Mouse (Mus musculus): ENCODE results near the gene Gpc6. TPM values are rescaled to one million over a fixed set of nuclear protein-coding genes. Genes with fewer than 3 reads are reported as not detected.

Gene Gpc6
- total and polyA plus RNA-seq, 3 experiments = not detected

- no peaks in the 10 kb centered on the region for H3K79me2 ChIP-seq (replicated peaks; ENCODE audit: control insufficient read depth, extremely low read depth, insufficient read depth, poor library complexity, severe bottlenecking)
- no peak overlapping the region for H3K4me3 ChIP-seq (replicated peaks in 1 of 3; ENCODE audit: low read depth in 2 of 3, low read length in 2 of 3, poor library complexity in 1 of 3)
- no peaks in the 10 kb centered on the region for H3K27me3 ChIP-seq (replicated peaks)
- DNase-seq (ENCODE audit: extremely low read depth) = no peak
- in situ Hi-C loops (cut with MboI; ENCODE audit: low pct_ligation_motif_present, low pct_unique_long_range_greater_than_20kb, low sequenced_read_pairs) (loop anchor here (25.0 kb wide), 1 partner anchor 356 kb away; no protein-coding TSS in a partner anchor), dilution Hi-C loops (cut with MboI; ENCODE audit: extremely low pct_ligation_motif_present, extremely low pct_unique_long_range_greater_than_20kb, low sequenced_read_pairs) (no loop called here)
- no peak overlapping the region for H3K4me2 ChIP-seq (ENCODE audit: insufficient read depth, low read depth, poor library complexity, severe bottlenecking)
- no peak overlapping the region for H3K27ac ChIP-seq (ENCODE audit: insufficient read depth, low read depth)
- H3K9ac ChIP-seq (ENCODE audit: insufficient read depth, low read depth) = no peak overlapping the region
- H3K9me3 ChIP-seq (replicated peaks; ENCODE audit: low read length) = peaks cover 5% of the 10 kb centered on the region
- peaks cover 8 to 40% of the 10 kb centered on the region in 2 experiments for H3K4me1 ChIP-seq (ENCODE audit: control insufficient read depth in 1 of 2, insufficient read depth in 2 of 2)
- no peaks in the 10 kb centered on the region for H3K36me3 ChIP-seq (replicated peaks in 1 of 2; ENCODE audit: control insufficient read depth in 1 of 2, insufficient read depth in 1 of 2, low read length in 1 of 2)
- TF ChIP-seq HCFC1 (IDR thresholded peaks at IDR 0.05; ENCODE audit: low read depth, low read length) (no peak), PAX5 (IDR thresholded peaks at IDR 0.05; ENCODE audit: low read length) (no peak), EP300 (IDR thresholded peaks at IDR 0.05; ENCODE audit: low read length) (no peak), POLR2A (IDR thresholded peaks at IDR 0.05; ENCODE audit: low read depth, low read length) (no peak), MYC (IDR thresholded peaks at IDR 0.05; ENCODE audit: low read depth, low read length) (no peak), RCOR1 (conservative IDR thresholded peaks at IDR 0.05; ENCODE audit: low read depth, low read length) (no peak), JUND (conservative IDR thresholded peaks at IDR 0.05; ENCODE audit: low read depth, low read length) (no peak), CHD1 (IDR thresholded peaks at IDR 0.05; ENCODE audit: low read depth, low read length) (no peak)
These were observed 18.6 kb downstream of the Gpc6 start for GRCm38 (mm10) chr14:116943751-116944150.

- dilution Hi-C loops (cut with MboI; ENCODE audit: extremely low pct_ligation_motif_present, extremely low pct_unique_long_range_greater_than_20kb, low sequenced_read_pairs) (no loop called here), in situ Hi-C loops (cut with MboI; ENCODE audit: low pct_ligation_motif_present, low pct_unique_long_range_greater_than_20kb, low sequenced_read_pairs) (loop anchor here (25.0 kb wide), 1 partner anchor 359 kb away; no protein-coding TSS in a partner anchor)
- H3K4me1 ChIP-seq (ENCODE audit: control insufficient read depth in 1 of 2, insufficient read depth in 2 of 2) = peaks cover 3 to 26% of the 10 kb centered on the region in 2 experiments; a peak in 2 of 4 replicates
- no peaks in the 10 kb centered on the region for H3K27me3 ChIP-seq (replicated peaks)
- H3K9ac ChIP-seq (ENCODE audit: insufficient read depth, low read depth) = no peak overlapping the region
- no peak for DNase-seq (ENCODE audit: extremely low read depth)
- H3K36me3 ChIP-seq (replicated peaks in 1 of 2; ENCODE audit: control insufficient read depth in 1 of 2, insufficient read depth in 1 of 2, low read length in 1 of 2) = no peaks in the 10 kb centered on the region
- H3K4me2 ChIP-seq (ENCODE audit: insufficient read depth, low read depth, poor library complexity, severe bottlenecking) = no peak overlapping the region
- no peaks in the 10 kb centered on the region for H3K79me2 ChIP-seq (replicated peaks; ENCODE audit: control insufficient read depth, extremely low read depth, insufficient read depth, poor library complexity, severe bottlenecking)
- TF ChIP-seq ETS1 (conservative IDR thresholded peaks at IDR 0.05; ENCODE audit: low read depth, low read length) (no peak), SMC3 (IDR thresholded peaks at IDR 0.05; ENCODE audit: low read depth, low read length) (no peak), NELFE (IDR thresholded peaks at IDR 0.05; ENCODE audit: low read depth, low read length) (no peak), MYC (IDR thresholded peaks at IDR 0.05; ENCODE audit: low read depth, low read length) (no peak), POLR2AphosphoS2 (IDR thresholded peaks at IDR 0.05; ENCODE audit: low read depth, low read length) (no peak), CHD1 (IDR thresholded peaks at IDR 0.05; ENCODE audit: low read depth, low read length) (no peak), TBP (conservative IDR thresholded peaks at IDR 0.05; ENCODE audit: low read depth, low read length) (no peak), BHLHE40 (IDR thresholded peaks at IDR 0.05; ENCODE audit: low read depth, low read length) (no peak), MAFK (IDR thresholded peaks at IDR 0.05; ENCODE audit: insufficient replicate concordance, low read length) (no peak), JUN (IDR thresholded peaks at IDR 0.05; ENCODE audit: insufficient read depth, low read depth, low read length) (no peak), ZNF384 (IDR thresholded peaks at IDR 0.05; ENCODE audit: low read depth, low read length) (no peak), HCFC1 (IDR thresholded peaks at IDR 0.05; ENCODE audit: low read depth, low read length) (no peak), CHD2 (IDR thresholded peaks at IDR 0.05; ENCODE audit: low read length) (no peak), TCF12 (IDR thresholded peaks at IDR 0.05; ENCODE audit: low read depth, low read length) (no peak)
- H3K4me3 ChIP-seq (replicated peaks in 1 of 3; ENCODE audit: low read depth in 2 of 3, low read length in 2 of 3, poor library complexity in 1 of 3) = no peak overlapping the region
- H3K9me3 ChIP-seq (replicated peaks; ENCODE audit: low read length) = peaks cover 5% of the 10 kb centered on the region
- no peak overlapping the region for H3K27ac ChIP-seq (ENCODE audit: insufficient read depth, low read depth)
These were observed 20.9 kb downstream of the Gpc6 start for GRCm38 (mm10) chr14:116945975-116946374.

Data from CH12.LX (cell line).